Mouse (Mus musculus) embryonic fibroblast, embryonic 13.5 days (primary cell): ENCODE results near the gene Mb. TPM values are rescaled to one million over a fixed set of nuclear protein-coding genes. Genes with fewer than 3 reads are reported as not detected.
"Not testable (repeated sequence)": the region's sequence is repeated elsewhere in the genome, so short reads cannot be mapped to it uniquely, and the experiment has no call there.

Experiments used
- H3K27ac ChIP-seq: 2 replicates; pipeline ENCODE4 v1.5.1; 2012; ENCODE audit warnings: low read length, control low read depth, inconsistent platforms; ENCODE audit not compliant: insufficient read depth
- H3K4me1 ChIP-seq: 2 replicates; pipeline ENCODE4 v1.6.1; 2011; ENCODE audit warnings: low read length; ENCODE audit not compliant: control insufficient read depth, insufficient read depth
- H3K4me3 ChIP-seq: 2 replicates; pipeline ENCODE4 v1.5.1; 2011; ENCODE audit warnings: mild to moderate bottlenecking, control low read depth, low read length; ENCODE audit not compliant: insufficient read depth
- CTCF ChIP-seq: IDR thresholded peaks from 2 replicates; pipeline ENCODE4 v1.5.1; 2011; ENCODE audit warnings: mild to moderate bottlenecking, control low read depth, low read length, moderate library complexity, borderline replicate concordance; ENCODE audit not compliant: insufficient read depth
- POLR2A ChIP-seq: IDR thresholded peaks from 2 replicates; pipeline ENCODE4 v1.6.1; 2011; ENCODE audit warnings: low read depth, mild to moderate bottlenecking, control low read depth, low read length, moderate library complexity
- polyA plus RNA-seq: library from polyadenylated mRNA; stranded (reverse); fragments of >200 nt; gene quantifications from 2 replicates; pipeline ENCODE4 v1.2.4, GENCODE M21; 2011; ENCODE audit warnings: low read depth; ENCODE audit not compliant: missing spikeins, insufficient read length

The Mb gene
- polyA plus RNA-seq, 1 experiment, result not detected

GRCm38 (mm10) chr15:77068439-77068861 is 18.0 kb upstream of the Mb start:
- TF ChIP-seq CTCF, result no peak
- no peak for TF ChIP-seq POLR2A
- H3K27ac ChIP-seq, result peak overlapping the region; percentile 50; the same call in 1 of the 2 replicates
- peaks cover 8% of the 10 kb centered on the region; the same call in 1 of the 2 replicates for H3K4me1 ChIP-seq
- no peak overlapping the region for H3K4me3 ChIP-seq

DNA sequence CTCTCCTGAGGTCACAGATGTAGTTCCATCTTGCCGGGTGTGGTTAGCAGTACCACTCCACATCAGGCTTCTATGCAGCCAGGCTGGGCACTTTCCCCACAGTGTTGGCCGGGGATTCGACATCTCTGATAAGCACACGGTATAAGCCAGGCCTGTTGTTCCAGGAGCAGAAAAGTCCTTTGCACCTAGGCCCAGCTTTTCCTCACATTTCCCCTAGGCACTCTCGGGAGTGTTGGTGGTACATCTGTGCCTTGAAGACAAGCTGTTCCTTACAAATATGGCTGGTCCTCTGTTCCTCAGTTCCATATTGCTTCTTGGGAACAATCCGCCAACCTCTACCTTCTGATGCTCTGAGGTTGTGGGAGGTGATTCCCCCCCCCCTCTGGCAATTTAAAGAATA is 15.8 kb upstream of the Mb start:
- TF ChIP-seq POLR2A (no peak), CTCF (no peak)
- Histone ChIP-seq H3K27ac (no peak overlapping the region), H3K4me1 (peaks cover 8% of the 10 kb centered on the region; the same call in 1 of the 2 replicates), H3K4me3 (no peak overlapping the region)

GRCm38 (mm10) chr15:77065259-77065852 is 14.9 kb upstream of the Mb start:
- TF ChIP-seq CTCF (no peak), POLR2A (no peak)
- H3K4me3 ChIP-seq, result no peak overlapping the region
- no peak overlapping the region for H3K27ac ChIP-seq
- peaks cover 8% of the 10 kb centered on the region; the same call in 1 of the 2 replicates for H3K4me1 ChIP-seq

DNA sequence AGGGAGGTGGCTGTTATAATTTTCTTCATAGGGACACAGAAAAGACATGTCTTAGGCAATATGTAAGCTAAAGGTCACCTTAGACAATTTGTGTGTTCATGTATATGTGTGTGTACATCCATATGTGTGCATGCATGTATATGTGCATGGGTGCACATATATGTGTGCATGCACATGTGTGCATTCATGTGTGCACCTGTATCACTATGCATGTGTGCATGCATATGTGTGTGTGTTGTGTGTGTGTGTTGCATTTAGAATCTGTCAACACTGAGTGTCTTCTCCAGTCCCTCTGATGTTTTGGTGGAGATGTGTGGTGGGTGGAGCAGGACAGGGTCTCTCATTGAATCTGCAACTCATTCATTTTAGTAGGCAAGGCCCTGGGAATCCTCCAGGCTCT is 12.3 kb upstream of the Mb start:
- TF ChIP-seq POLR2A (no peak), CTCF (no peak)
- H3K27ac ChIP-seq, result no peak overlapping the region
- no peaks in the 10 kb centered on the region for H3K4me1 ChIP-seq
- no peak overlapping the region for H3K4me3 ChIP-seq

GRCm38 (mm10) chr15:77059416-77059815 is 8.9 kb upstream of the Mb start:
- H3K4me3 ChIP-seq, H3K27ac ChIP-seq, H3K4me1 ChIP-seq: not testable (repeated sequence)

DNA sequence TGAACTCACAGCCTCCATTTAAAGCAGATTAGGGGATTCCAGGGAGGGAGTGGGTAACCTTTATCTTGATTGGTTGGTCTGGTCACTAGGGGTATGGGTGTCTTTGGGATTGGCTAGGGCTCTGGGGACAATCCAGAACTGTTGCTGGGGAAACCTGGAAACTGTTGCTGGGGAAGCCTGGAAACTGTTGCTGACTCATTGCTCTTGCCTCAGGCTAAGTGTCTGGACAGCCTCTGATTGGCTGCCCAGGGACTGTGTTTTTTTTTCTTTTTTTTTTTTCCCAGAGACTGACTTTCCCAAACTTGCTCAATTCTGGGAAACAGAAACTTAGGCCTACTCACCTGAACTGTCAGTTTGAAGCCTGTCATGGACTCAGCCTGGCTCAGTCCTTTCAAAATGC is 8.1 kb upstream of the Mb start:
- Histone ChIP-seq H3K27ac (peak overlapping the region; percentile 42; the same call in 1 of the 2 replicates), H3K4me1 (peaks cover 4% of the 10 kb centered on the region; the same call in 1 of the 2 replicates), H3K4me3 (no peak overlapping the region)
- no peak for TF ChIP-seq CTCF
- TF ChIP-seq POLR2A, result no peak

DNA sequence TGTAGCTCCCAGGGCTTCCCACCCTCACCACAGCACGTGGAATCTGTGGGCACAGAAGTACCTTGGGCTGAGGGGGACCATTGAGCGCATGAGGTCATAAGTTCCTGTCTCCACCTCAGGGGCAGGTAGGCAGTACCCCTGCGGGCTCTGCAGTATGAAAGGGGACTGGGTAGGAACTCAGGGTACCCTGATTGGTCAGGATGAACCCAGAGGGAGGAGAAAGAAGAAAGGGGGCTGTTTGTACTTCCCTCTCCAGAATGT is 6.3 kb upstream of the Mb start:
- Histone ChIP-seq H3K27ac (no peak overlapping the region), H3K4me1 (peaks cover 4% of the 10 kb centered on the region; the same call in 1 of the 2 replicates), H3K4me3 (no peak overlapping the region)
- TF ChIP-seq POLR2A (no peak), CTCF (no peak)

- H3K4me3 ChIP-seq, result no peak overlapping the region
- peaks cover 4% of the 10 kb centered on the region; the same call in 1 of the 2 replicates for H3K4me1 ChIP-seq
- no peak overlapping the region for H3K27ac ChIP-seq
- no peak for TF ChIP-seq CTCF
- TF ChIP-seq POLR2A, result no peak
These were observed 5.7 kb upstream of the Mb start for GRCm38 (mm10) chr15:77056001-77056790.

DNA sequence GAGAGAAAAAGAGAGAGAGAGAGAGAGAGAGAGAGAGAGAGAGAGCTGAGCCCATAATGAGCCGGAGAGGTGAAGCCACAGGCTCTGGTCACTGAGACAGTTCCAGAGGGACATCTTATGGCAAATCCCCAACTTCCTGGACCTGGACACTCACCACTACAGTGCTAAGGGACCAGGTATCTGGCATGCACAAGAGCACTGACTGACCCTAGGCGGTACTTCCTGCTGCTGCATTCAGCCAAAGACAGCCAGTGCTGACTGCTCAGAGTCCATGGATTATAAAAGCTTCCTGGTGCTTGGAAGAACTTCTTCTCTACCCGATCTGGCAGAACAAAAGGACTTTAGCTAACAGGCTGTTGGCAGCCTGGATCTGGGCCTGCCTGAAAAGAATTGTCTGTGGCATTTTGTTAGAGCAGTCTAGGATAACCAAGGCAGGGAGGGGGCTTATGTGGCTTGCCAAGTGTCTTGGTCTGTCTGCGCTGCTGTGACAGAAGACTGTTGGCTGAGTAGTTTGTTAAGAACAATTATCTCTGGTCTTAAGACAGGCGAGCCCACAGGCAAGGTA is 4.2 kb upstream of the Mb start:
- Histone ChIP-seq H3K27ac (no peak overlapping the region), H3K4me3 (no peak overlapping the region), H3K4me1 (peaks cover 4% of the 10 kb centered on the region; the same call in 1 of the 2 replicates)
- TF ChIP-seq CTCF, result no peak
- no peak for TF ChIP-seq POLR2A

- Histone ChIP-seq H3K4me3 (no peak overlapping the region), H3K27ac (no peak overlapping the region), H3K4me1 (peaks cover 4% of the 10 kb centered on the region; the same call in 1 of the 2 replicates)
- TF ChIP-seq POLR2A (no peak), CTCF (no peak)
These were observed 2.6 kb upstream of the Mb start for GRCm38 (mm10) chr15:77053021-77053420.

DNA sequence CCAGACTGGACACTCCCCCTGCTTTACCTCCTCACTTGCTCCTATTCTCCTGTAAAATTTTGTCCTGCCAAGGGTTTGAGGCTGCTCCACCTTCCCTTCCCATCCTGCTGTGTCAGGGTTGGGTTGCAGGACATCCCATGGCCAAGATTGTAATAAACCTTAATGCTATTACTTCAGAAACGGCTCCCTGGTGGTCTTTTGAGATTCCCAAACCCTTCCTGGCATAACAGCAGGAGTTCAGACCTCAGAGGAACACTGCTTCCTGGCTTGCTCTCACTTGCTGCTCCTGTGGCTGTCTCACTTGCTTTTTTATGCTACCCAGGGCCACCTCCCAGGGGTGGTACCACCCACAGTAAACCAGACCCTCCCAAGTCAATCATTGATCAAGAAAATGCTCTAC is 1.7 kb upstream of the Mb start:
- Histone ChIP-seq H3K4me1 (peaks cover 4% of the 10 kb centered on the region; the same call in 1 of the 2 replicates), H3K27ac (no peak overlapping the region), H3K4me3 (no peak overlapping the region)
- TF ChIP-seq POLR2A (no peak), CTCF (no peak)
